Mouse (Mus musculus) lung, adult 10 weeks (tissue): ENCODE results near the gene Klf7. TPM values are rescaled to one million over a fixed set of nuclear protein-coding genes. Genes with fewer than 3 reads are reported as not detected.

ENCODE experiments used
- polyA plus RNA-seq: library from polyadenylated mRNA; stranded (reverse); fragments of 350-450 nt; fragmentation: Illumina TruSeq; extraction: RNeasy Lipid Tissue Mini Kit (QIAGEN cat#74804); gene quantifications from one replicate; pipeline ENCODE4 v1.2.3, GENCODE M21; 2014; ENCODE audit warnings: low read depth, low replicate concordance; ENCODE audit not compliant: insufficient read depth

The Klf7 gene
- polyA plus RNA-seq = 8.6 TPM

GRCm38 (mm10) chr1:64121559-64122465 is at the start of gene Klf7:
Klf7 (minus strand) TSS chr1:64122282.

